Mouse (Mus musculus) ovary, postnatal 10 days (tissue): ENCODE measurements around the gene Rpl9-ps6.

Experiments
- DNase-seq: peaks from one replicate; pipeline ENCODE4 v3.0.0; 2022; ENCODE audit warnings: low spot score

Rpl9-ps6 gene

GRCm38 (mm10) chr19:32466478-32466877 is at the start of gene Rpl9-ps6:
Gene Rpl9-ps6 (minus strand): TSS chr19:32466578.
- no peak for DNase-seq

GRCm38 (mm10) chr19:32512518-32512917 is 46.1 kb upstream of the Rpl9-ps6 start:
- no peak for DNase-seq

- no peak for DNase-seq
These were observed 44.6 kb upstream of the Rpl9-ps6 start for GRCm38 (mm10) chr19:32510962-32511361.

- no peak for DNase-seq
These were observed 43.9 kb upstream of the Rpl9-ps6 start for GRCm38 (mm10) chr19:32510267-32510666.

- no peak for DNase-seq
These were observed 41.1 kb upstream of the Rpl9-ps6 start for GRCm38 (mm10) chr19:32507526-32507925.

GRCm38 (mm10) chr19:32507100-32507499 is 40.7 kb upstream of the Rpl9-ps6 start:
- DNase-seq = no peak

- DNase-seq = no peak
These were observed 40.1 kb upstream of the Rpl9-ps6 start for GRCm38 (mm10) chr19:32506514-32506913.

- DNase-seq = no peak
These were observed 39.7 kb upstream of the Rpl9-ps6 start for GRCm38 (mm10) chr19:32506081-32506480.

- no peak for DNase-seq
These were observed 35.0 kb upstream of the Rpl9-ps6 start for GRCm38 (mm10) chr19:32501414-32501813.

GRCm38 (mm10) chr19:32498002-32498401 is 31.6 kb upstream of the Rpl9-ps6 start:
- no peak for DNase-seq

GRCm38 (mm10) chr19:32497411-32497810 is 31.0 kb upstream of the Rpl9-ps6 start:
- no peak for DNase-seq

- DNase-seq = no peak
These were observed 28.7 kb upstream of the Rpl9-ps6 start for GRCm38 (mm10) chr19:32495034-32495433.

GRCm38 (mm10) chr19:32494611-32495010 is 28.2 kb upstream of the Rpl9-ps6 start:
- DNase-seq = no peak

GRCm38 (mm10) chr19:32493471-32493870 is 27.1 kb upstream of the Rpl9-ps6 start:
- no peak for DNase-seq

GRCm38 (mm10) chr19:32492981-32493380 is 26.6 kb upstream of the Rpl9-ps6 start:
- DNase-seq = no peak

GRCm38 (mm10) chr19:32492339-32492738 is 26.0 kb upstream of the Rpl9-ps6 start:
- DNase-seq = no peak

GRCm38 (mm10) chr19:32490976-32491375 is 24.6 kb upstream of the Rpl9-ps6 start:
- DNase-seq = no peak

GRCm38 (mm10) chr19:32489166-32489895 is 23.0 kb upstream of the Rpl9-ps6 start:
- DNase-seq = no peak

GRCm38 (mm10) chr19:32487595-32488255 is 21.3 kb upstream of the Rpl9-ps6 start:
- DNase-seq = no peak

GRCm38 (mm10) chr19:32486106-32486724 is 19.8 kb upstream of the Rpl9-ps6 start:
- peak; percentile 42 for DNase-seq

GRCm38 (mm10) chr19:32485681-32486105 is 19.3 kb upstream of the Rpl9-ps6 start, which contains the start of gene Minpp1:
Gene Minpp1 (plus strand): TSS chr19:32485769.
- DNase-seq = peak; percentile 63

GRCm38 (mm10) chr19:32484941-32485660 is 18.7 kb upstream of the Rpl9-ps6 start:
- no peak for DNase-seq
